Mouse (Mus musculus) embryonic facial prominence, embryonic 12.5 days (tissue): Measurements from ENCODE around the gene Shc3. TPM values are rescaled to one million over a fixed set of nuclear protein-coding genes. Genes with fewer than 3 reads are reported as not detected.

Source experiments
- ATAC-seq: fragments of 200-750 bp; cut with Nextera tagmentation; 2 replicates; pipeline ENCODE4 v1.8.0; 2017; ENCODE audit not compliant: insufficient number of reproducible peaks, insufficient read depth, low FRiP score, low TSS enrichment
- H3K27ac ChIP-seq: fragments of 300-500 bp; sonication (generic); 2 replicates; pipeline ENCODE4 v1.5.1; 2016; ENCODE audit warnings: mild to moderate bottlenecking
- H3K27me3 ChIP-seq: fragments of 300-500 bp; sonication (generic); 2 replicates; pipeline ENCODE4 v1.6.1; 2016; ENCODE audit warnings: mild to moderate bottlenecking, moderate library complexity
- H3K36me3 ChIP-seq: fragments of 300-500 bp; sonication (generic); 2 replicates; pipeline ENCODE4 v1.6.1; 2016; ENCODE audit warnings: mild to moderate bottlenecking
- H3K4me1 ChIP-seq: fragments of 300-500 bp; sonication (generic); 2 replicates; pipeline ENCODE4 v1.6.1; 2016
- H3K4me2 ChIP-seq: fragments of 300-500 bp; sonication (generic); replicated peaks from 2 replicates; pipeline ENCODE4 v1.6.1; 2016; ENCODE audit warnings: mild to moderate bottlenecking, moderate library complexity
- H3K4me3 ChIP-seq: fragments of 300-500 bp; sonication (generic); 2 replicates; pipeline ENCODE4 v1.5.1; 2016; ENCODE audit warnings: mild to moderate bottlenecking
- H3K9ac ChIP-seq: fragments of 300-500 bp; sonication (generic); 2 replicates; pipeline ENCODE4 v1.6.1; 2016; ENCODE audit warnings: mild to moderate bottlenecking, moderate library complexity
- H3K9me3 ChIP-seq: fragments of 300-500 bp; sonication (generic); 2 replicates; pipeline ENCODE4 v1.6.1; 2016; ENCODE audit warnings: mild to moderate bottlenecking, moderate library complexity
- WGBS: fragments of 180-500 bp; shearing (Covaris S2); methylation state at CpG from one replicate; pipeline ENCODE4 v1.1.7; 2016; 5-methylcytosine and 5-hydroxymethylcytosine counted together
- polyA plus RNA-seq: library from polyadenylated mRNA; unstranded; fragments of >200 nt; fragmentation: Nextera tagmentation; extraction: Ambion mirVana; gene quantifications from 2 replicates; pipeline ENCODE4 v1.2.1, GENCODE M21; 2016

The Shc3 gene
- polyA plus RNA-seq, 1 experiment from 2014 or later, result 1.7 TPM

GRCm38 (mm10) chr13:51434460-51434859 is 134.8 kb downstream of the Shc3 start:
- Histone ChIP-seq H3K9ac (no peak overlapping the region), H3K27me3 (no peaks in the 10 kb centered on the region), H3K4me1 (no peaks in the 10 kb centered on the region), H3K9me3 (no peaks in the 10 kb centered on the region), H3K4me3 (no peak overlapping the region), H3K4me2 (no peak overlapping the region), H3K27ac (no peak overlapping the region), H3K36me3 (no peaks in the 10 kb centered on the region)
- WGBS, result 56% methylated on average over 2 of the region's 2 CpGs
- no peak for ATAC-seq

GRCm38 (mm10) chr13:51433371-51433770 is 135.8 kb downstream of the Shc3 start:
- Histone ChIP-seq H3K36me3 (no peaks in the 10 kb centered on the region), H3K4me2 (no peak overlapping the region), H3K9me3 (no peaks in the 10 kb centered on the region), H3K4me3 (no peak overlapping the region), H3K4me1 (no peaks in the 10 kb centered on the region), H3K27ac (no peak overlapping the region), H3K27me3 (no peaks in the 10 kb centered on the region), H3K9ac (no peak overlapping the region)
- no peak for ATAC-seq
- WGBS, result 64% methylated on average over 3 of the region's 3 CpGs

- WGBS, result 84% methylated on average over 4 of the region's 4 CpGs
- ATAC-seq, result no peak
- Histone ChIP-seq H3K4me3 (no peak overlapping the region), H3K27ac (no peak overlapping the region), H3K9me3 (no peaks in the 10 kb centered on the region), H3K4me1 (no peaks in the 10 kb centered on the region), H3K4me2 (no peak overlapping the region), H3K36me3 (peaks cover 29% of the 10 kb centered on the region), H3K27me3 (no peaks in the 10 kb centered on the region), H3K9ac (no peak overlapping the region)
Measured at GRCm38 (mm10) chr13:51425662-51426443, 143.4 kb downstream of the Shc3 start.

DNA sequence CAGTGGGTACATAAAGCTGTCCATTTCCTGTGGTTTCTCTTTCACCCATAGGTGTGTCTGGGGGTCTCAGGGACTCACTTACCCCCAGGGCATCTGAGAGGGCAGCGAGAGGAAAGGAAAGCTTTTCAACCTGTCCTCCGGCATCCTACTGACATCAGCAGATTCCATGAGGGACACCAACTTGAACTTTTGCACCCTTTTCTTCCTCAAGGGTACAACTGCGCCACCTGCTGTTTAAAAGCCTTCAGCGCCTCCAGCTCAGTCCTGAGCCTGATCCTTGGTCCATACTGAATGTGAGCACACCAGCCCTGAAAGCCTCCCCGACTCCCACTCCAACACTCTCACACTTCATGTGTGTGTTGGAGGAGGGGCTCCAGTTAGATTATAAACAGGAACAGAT is 144.6 kb downstream of the Shc3 start:
- H3K27ac ChIP-seq, result no peak overlapping the region
- H3K4me1 ChIP-seq, result no peaks in the 10 kb centered on the region
- peaks cover 41% of the 10 kb centered on the region for H3K36me3 ChIP-seq
- H3K4me2 ChIP-seq, result no peak overlapping the region
- H3K27me3 ChIP-seq, result no peaks in the 10 kb centered on the region
- 14% methylated on average over 5 of the region's 5 CpGs for WGBS
- ATAC-seq, result no peak
- no peak overlapping the region for H3K9ac ChIP-seq
- H3K9me3 ChIP-seq, result no peaks in the 10 kb centered on the region
- no peak overlapping the region for H3K4me3 ChIP-seq

DNA sequence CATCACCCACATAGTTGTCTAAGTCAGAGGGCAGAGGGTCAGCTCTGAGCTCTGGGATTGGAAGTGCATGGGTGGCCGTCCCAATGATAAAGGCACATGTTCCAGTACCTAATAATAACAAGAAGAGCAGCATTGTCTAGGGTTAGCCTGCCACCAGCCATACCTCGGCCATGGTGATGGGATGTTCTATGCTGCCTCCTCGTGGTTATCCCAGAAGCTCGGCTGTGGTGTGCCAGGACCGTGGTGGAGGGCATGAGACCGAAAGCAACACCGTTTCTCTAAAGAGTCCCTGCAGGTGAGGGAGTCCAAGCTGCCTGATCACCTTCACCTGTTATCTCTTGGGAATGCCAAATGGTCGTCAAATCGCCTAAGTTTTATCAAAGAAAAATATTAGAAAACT is 145.6 kb downstream of the Shc3 start:
- no peak overlapping the region for H3K9ac ChIP-seq
- H3K36me3 ChIP-seq, result peaks cover 51% of the 10 kb centered on the region
- no peaks in the 10 kb centered on the region for H3K27me3 ChIP-seq
- 72% methylated on average over 9 of the region's 9 CpGs for WGBS
- H3K4me3 ChIP-seq, result no peak overlapping the region
- no peaks in the 10 kb centered on the region for H3K4me1 ChIP-seq
- H3K4me2 ChIP-seq, result no peak overlapping the region
- no peak overlapping the region for H3K27ac ChIP-seq
- H3K9me3 ChIP-seq, result no peaks in the 10 kb centered on the region
- ATAC-seq, result no peak

DNA sequence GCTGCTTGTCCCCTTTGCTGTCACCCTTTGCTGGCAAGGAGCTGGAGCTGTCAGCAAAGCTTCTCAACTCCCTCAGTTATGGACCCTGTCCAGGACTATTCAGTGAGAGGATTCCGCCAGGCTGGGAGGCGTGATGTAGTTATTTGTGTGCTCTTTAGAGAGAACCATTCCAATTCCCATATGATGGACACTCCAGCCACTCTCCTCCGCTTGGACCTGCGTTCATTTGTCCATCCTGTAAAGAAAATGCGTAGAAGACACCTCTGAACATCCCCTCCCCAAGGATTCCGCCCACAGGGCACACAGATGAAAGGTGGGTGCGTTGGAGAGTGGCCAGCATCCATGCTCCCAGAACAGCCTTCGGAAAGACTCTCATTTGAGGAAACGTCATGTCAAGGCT is 148.4 kb downstream of the Shc3 start:
- H3K27me3 ChIP-seq, result no peaks in the 10 kb centered on the region

DNA sequence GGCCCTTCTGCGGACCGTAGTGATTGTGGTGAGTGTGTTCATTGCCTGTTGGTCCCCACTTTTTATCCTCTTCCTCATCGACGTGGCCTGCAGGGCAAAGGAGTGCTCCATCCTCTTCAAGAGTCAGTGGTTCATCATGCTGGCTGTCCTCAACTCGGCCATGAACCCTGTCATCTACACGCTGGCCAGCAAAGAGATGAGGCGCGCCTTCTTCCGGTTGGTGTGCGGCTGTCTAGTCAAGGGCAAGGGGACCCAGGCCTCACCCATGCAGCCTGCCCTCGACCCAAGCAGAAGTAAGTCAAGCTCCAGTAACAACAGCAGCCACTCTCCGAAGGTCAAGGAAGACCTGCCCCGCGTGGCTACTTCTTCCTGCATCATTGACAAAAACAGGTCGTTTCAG is 149.7 kb downstream of the Shc3 start:
- H3K4me1 ChIP-seq, result peaks cover 25% of the 10 kb centered on the region
- H3K27ac ChIP-seq, result no peak overlapping the region
- WGBS, result 91% methylated on average over 15 of the region's 15 CpGs
- ATAC-seq, result no peak
- 0 out of 2 replicates have a peak, but pooled peaks cover 4% of the 10 kb centered on the region for H3K9me3 ChIP-seq
- peaks cover 74% of the 10 kb centered on the region for H3K36me3 ChIP-seq
- no peak overlapping the region for H3K4me2 ChIP-seq
- H3K27me3 ChIP-seq, result no peaks in the 10 kb centered on the region
- H3K9ac ChIP-seq, result no peak overlapping the region
- H3K4me3 ChIP-seq, result no peak overlapping the region

More for the DNA sequence above, 148.4 kb downstream of the Shc3 start:
- H3K9ac ChIP-seq, result no peak overlapping the region
- H3K27ac ChIP-seq, result no peak overlapping the region
- whole genome bisulfite sequencing, result 88% methylated on average over 9 of the region's 9 CpGs
- no peak for ATAC-seq
- H3K4me3 ChIP-seq, result no peak overlapping the region
- no peaks in the 10 kb centered on the region for H3K9me3 ChIP-seq
- peaks cover 25% of the 10 kb centered on the region for H3K4me1 ChIP-seq
- H3K36me3 ChIP-seq, result peaks cover 61% of the 10 kb centered on the region
- H3K4me2 ChIP-seq, result no peak overlapping the region

GRCm38 (mm10) chr13:51418942-51419451 is 150.2 kb downstream of the Shc3 start:
- H3K36me3 ChIP-seq, result peaks cover 79% of the 10 kb centered on the region
- WGBS, result 83% methylated on average over 19 of the region's 19 CpGs
- H3K27ac ChIP-seq, result no peak overlapping the region

DNA sequence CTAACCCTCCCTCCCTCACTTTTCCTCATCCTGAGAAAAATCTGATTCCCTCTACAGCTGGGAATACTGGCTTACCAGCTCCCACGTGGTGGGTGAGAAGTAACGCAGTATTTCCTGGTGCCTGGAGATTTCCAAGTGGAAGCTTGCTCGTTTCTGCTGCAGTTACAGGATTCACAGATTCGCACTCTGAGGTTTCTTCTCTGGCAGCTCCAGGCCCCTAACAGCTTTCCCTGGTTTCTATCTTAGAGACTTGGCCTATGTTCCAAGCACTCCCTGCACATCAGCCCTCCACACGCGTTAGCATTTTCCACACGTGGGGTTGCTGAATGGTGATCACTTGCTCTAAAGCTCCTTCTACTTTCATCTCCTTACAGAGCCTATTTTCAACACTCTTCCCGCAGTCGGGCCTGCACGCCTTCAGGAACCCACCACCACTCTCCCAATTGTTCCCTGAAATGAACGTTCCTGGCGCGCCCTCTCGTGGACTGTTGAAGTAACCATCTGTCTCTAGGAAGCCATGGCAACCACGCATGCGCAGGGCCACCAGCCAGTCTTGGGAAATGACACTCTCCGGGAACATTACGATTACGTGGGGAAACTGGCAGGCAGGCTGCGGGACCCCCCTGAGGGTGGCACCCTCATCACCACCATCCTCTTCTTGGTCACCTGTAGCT is 150.8 kb downstream of the Shc3 start:
- no peak overlapping the region for H3K4me3 ChIP-seq
- WGBS, result 5% methylated on average over 20 of the region's 20 CpGs
- peak overlapping the region; percentile 26 for H3K9ac ChIP-seq
- peaks cover 27% of the 10 kb centered on the region for H3K4me1 ChIP-seq
- H3K36me3 ChIP-seq, result peaks cover 79% of the 10 kb centered on the region
- H3K27ac ChIP-seq, result peak overlapping the region; percentile 86
- peak overlapping the region; percentile 32 for H3K4me2 ChIP-seq
- 0 out of 2 replicates have a peak, but pooled peaks have one; percentile 35 for ATAC-seq
- H3K9me3 ChIP-seq, result 0 out of 2 replicates have a peak, but pooled peaks cover 4% of the 10 kb centered on the region
- H3K27me3 ChIP-seq, result no peaks in the 10 kb centered on the region

More at GRCm38 (mm10) chr13:51418942-51419451, 150.2 kb downstream of the Shc3 start:
- no peak for ATAC-seq
- H3K4me1 ChIP-seq, result peaks cover 25% of the 10 kb centered on the region
- H3K4me3 ChIP-seq, result no peak overlapping the region
- H3K27me3 ChIP-seq, result no peaks in the 10 kb centered on the region
- 0 out of 2 replicates have a peak overlapping the region, but pooled peaks have one; percentile 2 for H3K4me2 ChIP-seq
- H3K9ac ChIP-seq, result no peak overlapping the region
- H3K9me3 ChIP-seq, result 0 out of 2 replicates have a peak, but pooled peaks cover 4% of the 10 kb centered on the region

GRCm38 (mm10) chr13:51417796-51418195 is 151.4 kb downstream of the Shc3 start:
- ATAC-seq, result no peak
- Histone ChIP-seq H3K4me3 (0 out of 2 replicates have a peak overlapping the region, but pooled peaks have one; percentile 5), H3K36me3 (peaks cover 74% of the 10 kb centered on the region), H3K9me3 (0 out of 2 replicates have a peak, but pooled peaks cover 4% of the 10 kb centered on the region), H3K4me2 (peak overlapping the region; percentile 32), H3K4me1 (peaks cover 33% of the 10 kb centered on the region), H3K27ac (peak overlapping the region; percentile 86), H3K27me3 (no peaks in the 10 kb centered on the region), H3K9ac (peak overlapping the region; percentile 26)
- WGBS, result 59% methylated on average over 6 of the region's 6 CpGs

DNA sequence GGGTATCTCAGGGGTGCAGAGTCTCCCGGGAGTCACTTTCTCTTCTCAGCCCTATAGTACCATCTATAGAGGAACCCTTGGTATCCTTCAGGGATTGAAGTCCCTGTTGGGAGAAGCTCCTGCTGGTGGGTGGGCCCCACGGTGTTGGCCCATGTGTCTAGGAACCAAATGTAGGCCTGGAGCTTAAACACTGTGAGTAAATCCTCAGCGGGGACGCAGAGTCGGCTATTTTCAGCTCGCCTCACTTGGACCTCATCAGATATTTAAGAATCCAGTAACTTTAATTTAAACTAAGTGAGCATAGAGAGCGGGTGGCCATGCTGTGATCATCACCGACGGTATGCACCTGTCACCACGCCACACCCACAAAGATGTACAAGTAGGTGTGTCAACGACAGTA is 152.5 kb downstream of the Shc3 start:
- no peaks in the 10 kb centered on the region for H3K27me3 ChIP-seq
- peaks cover 63% of the 10 kb centered on the region for H3K36me3 ChIP-seq
- ATAC-seq, result no peak
- no peak overlapping the region for H3K4me3 ChIP-seq
- no peak overlapping the region for H3K4me2 ChIP-seq
- H3K27ac ChIP-seq, result peak overlapping the region; percentile 26; the same call in 1 of the 2 replicates
- 0 out of 2 replicates have a peak, but pooled peaks cover 4% of the 10 kb centered on the region for H3K9me3 ChIP-seq
- no peak overlapping the region for H3K9ac ChIP-seq
- WGBS, result 88% methylated on average over 11 of the region's 11 CpGs
- H3K4me1 ChIP-seq, result peaks cover 43% of the 10 kb centered on the region
